Mouse (Mus musculus) hindbrain, embryonic 11.5 days (tissue): Measurements from ENCODE around the gene Zfp157. TPM values are rescaled to one million over a fixed set of nuclear protein-coding genes. Genes with fewer than 3 reads are reported as not detected.

Experiments used
- polyA plus RNA-seq: library from polyadenylated mRNA; unstranded; fragments of >200 nt; fragmentation: Nextera tagmentation; extraction: Ambion mirVana; gene quantifications from 2 replicates; pipeline ENCODE4 v1.2.1, GENCODE M21; 2014

Zfp157 gene
- polyA plus RNA-seq, 1 experiment from 2014 or later: 58.2 TPM

Other genes starting within 250 kb of the Zfp157 start
- 8.6 and 12.0 TPM in 2 replicates for gene Mblac1, start 247.2 kb upstream of the Zfp157 start, polyA plus RNA-seq
- gene Nxpe5, start 215.6 kb upstream of the Zfp157 start, polyA plus RNA-seq: not detected in 2 replicates
- 51.0 and 54.4 TPM in 2 replicates for gene Lamtor4, start 186.0 kb upstream of the Zfp157 start, polyA plus RNA-seq
- 7.0 and 7.1 TPM in 2 replicates for gene BC037034, start 177.4 kb upstream of the Zfp157 start, polyA plus RNA-seq
- gene Gal3st4, start 168.6 kb upstream of the Zfp157 start, polyA plus RNA-seq: 4.6 and 6.1 TPM in 2 replicates
- gene Gm43720, start 161.5 kb upstream of the Zfp157 start, polyA plus RNA-seq: 0.06 TPM in 2 replicates
- 20.8 and 23.9 TPM in 2 replicates for gene Gpc2, start 161.5 kb upstream of the Zfp157 start, polyA plus RNA-seq
- 3.0 and 3.5 TPM in 2 replicates for gene Stag3, start 161.2 kb upstream of the Zfp157 start, polyA plus RNA-seq
- 0.14 TPM in 1 of 2 replicates, not detected in the other for gene Pvrig, start 99.5 kb upstream of the Zfp157 start, polyA plus RNA-seq
- gene 1700123K08Rik, start 123.2 kb downstream of the Zfp157 start, polyA plus RNA-seq: 0.49 TPM in 1 of 2 replicates, not detected in the other
- 83.5 and 85.2 TPM in 2 replicates for gene Zfp68, start 178.3 kb downstream of the Zfp157 start, polyA plus RNA-seq
- gene A430033K04Rik, start 181.4 kb downstream of the Zfp157 start, polyA plus RNA-seq: 12.4 and 12.5 TPM in 2 replicates